Mouse (Mus musculus) macrophage (primary cell): ENCODE results near the gene Eva1c. TPM values are rescaled to one million over a fixed set of nuclear protein-coding genes. Genes with fewer than 3 reads are reported as not detected.

Experiments used
- H3K27ac ChIP-seq: fragments of 350-480 bp; formaldehyde crosslinking; 2 replicates; pipeline ENCODE4 v1.9.0; 2021
- H3K36me3 ChIP-seq: fragments of 350-480 bp; formaldehyde crosslinking; 2 replicates; pipeline ENCODE4 v1.9.0; 2021; ENCODE audit errors: inconsistent target
- H3K4me3 ChIP-seq: fragments of 350-480 bp; formaldehyde crosslinking; 2 replicates; pipeline ENCODE4 v1.9.0; 2021; ENCODE audit errors: inconsistent target
- H3K79me2 ChIP-seq: fragments of 350-480 bp; formaldehyde crosslinking; 2 replicates; pipeline ENCODE4 v1.9.0; 2021; ENCODE audit errors: inconsistent target
- WGBS: methylation state at CpG from one replicate; pipeline ENCODE4 v1.1.7; 2026; ENCODE audit warnings: inconsistent platforms; ENCODE audit not compliant: missing documents; 5-methylcytosine and 5-hydroxymethylcytosine counted together
- polyA plus RNA-seq: library from polyadenylated mRNA; stranded (reverse); fragments of 250-400 nt; gene quantifications from 3 replicates; pipeline ENCODE4 v1.2.4, GENCODE M21; 2018; ENCODE audit warnings: inconsistent platforms
- total RNA-seq, 78 experiments: library from RNA; depleted of rRNA; stranded (reverse); fragments of 250-400 nt; gene quantifications; 1 replicate in 9 of 78; 2 replicates in 24 of 78; 3 replicates in 43 of 78; 4 replicates in 2 of 78; pipeline ENCODE4 v1.2.4; 2018; ENCODE audit warnings: inconsistent platforms in 56 of 78

Eva1c gene
- under 1 TPM in 1 of 26 experiments, not detected in 25; 0.44 TPM for total RNA-seq (2018; cell fraction: chromatin; rRNA removed)
- total RNA-seq (2018; cell fraction: cytosol; rRNA removed): not detected
- not detected for total RNA-seq (2018; cell fraction: nucleus; rRNA removed)
- polyA plus RNA-seq: not detected in 3 replicates

DNA sequence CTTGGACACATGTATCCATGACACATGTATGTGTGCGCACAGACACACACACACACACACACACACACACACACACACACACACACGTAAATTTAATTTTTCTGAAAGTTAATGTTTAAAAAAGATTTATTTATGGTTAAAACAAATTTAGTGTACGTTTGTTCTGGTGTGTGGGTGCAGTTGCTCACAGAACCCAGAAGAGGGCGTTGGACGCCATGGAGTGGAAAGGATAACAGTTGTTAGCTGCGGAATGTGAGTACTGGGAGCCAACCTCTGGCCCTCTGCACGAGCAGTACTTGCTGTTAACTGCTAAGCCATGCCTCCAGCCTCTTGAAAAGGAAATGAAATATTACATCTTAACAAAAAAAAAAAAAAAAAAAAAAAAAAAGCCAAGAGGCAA lies at the start of gene Eva1c:
TSS of gene Eva1c (plus strand) at position 263 of the 400 bp plus-strand sequence.
- H3K36me3 ChIP-seq: no peaks in the 10 kb centered on the region
- H3K4me3 ChIP-seq: no peak within 1 kb of the TSS
- no peaks in the 10 kb centered on the region for H3K79me2 ChIP-seq
- WGBS: 81% methylated on average over 6 of the region's 7 CpGs
- H3K27ac ChIP-seq: no peak within 1 kb of the TSS

DNA sequence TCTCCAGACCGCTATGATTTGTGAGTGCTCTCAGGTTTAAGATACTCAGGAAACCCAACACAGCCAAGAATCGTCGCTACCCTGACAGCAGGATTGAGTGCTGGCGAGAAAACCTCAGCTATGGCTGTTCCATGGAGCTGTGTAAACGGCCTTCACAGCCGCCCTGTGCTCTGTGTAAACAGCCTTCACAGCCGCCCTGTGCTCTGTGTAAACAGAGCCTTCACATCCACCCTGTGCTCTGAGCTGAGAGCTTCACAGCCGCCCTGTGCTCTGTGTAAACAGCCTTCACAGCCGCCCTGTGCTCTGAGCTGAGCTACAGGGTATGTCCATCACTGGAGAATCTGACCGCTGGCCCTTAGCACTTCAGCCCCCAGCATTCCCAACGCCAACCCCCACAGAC lies 46.7 kb upstream of the Eva1c start:
- H3K36me3 ChIP-seq: peaks cover 85% of the 10 kb centered on the region
- 85% methylated on average over 11 of the region's 11 CpGs for WGBS
- no peak overlapping the region for H3K4me3 ChIP-seq
- no peak overlapping the region for H3K27ac ChIP-seq
- H3K79me2 ChIP-seq: no peaks in the 10 kb centered on the region

GRCm38 (mm10) chr16:90783302-90783701 lies 43.2 kb upstream of the Eva1c start:
- H3K27ac ChIP-seq: no peak overlapping the region

DNA sequence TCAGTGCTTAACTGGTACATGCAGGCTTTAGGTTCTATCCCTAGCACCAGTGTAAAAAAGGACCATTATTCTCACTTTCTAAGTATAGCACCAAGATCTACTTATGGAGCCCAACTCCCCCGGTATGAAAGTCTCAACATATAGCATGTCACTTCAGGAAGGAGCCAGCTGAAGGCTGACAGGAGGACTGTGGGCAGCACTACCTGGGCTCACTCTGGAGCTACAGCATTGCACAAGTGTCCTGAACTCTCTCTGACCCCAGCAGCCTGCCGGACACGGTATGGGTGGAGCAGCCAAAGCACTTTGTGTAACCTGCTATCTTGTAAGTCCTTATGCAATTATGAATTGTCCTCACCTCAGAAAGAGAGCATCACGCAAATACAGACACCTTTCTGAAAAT lies 41.3 kb upstream of the Eva1c start:
- Histone ChIP-seq H3K27ac (no peak overlapping the region), H3K4me3 (no peak overlapping the region), H3K79me2 (no peaks in the 10 kb centered on the region), H3K36me3 (peaks cover 86% of the 10 kb centered on the region)
- 88% methylated on average over 4 of the region's 4 CpGs for WGBS

More at GRCm38 (mm10) chr16:90783302-90783701, 43.2 kb upstream of the Eva1c start:
- 96% methylated on average over 11 of the region's 11 CpGs for whole genome bisulfite sequencing
- Histone ChIP-seq H3K79me2 (no peaks in the 10 kb centered on the region), H3K36me3 (peaks cover 89% of the 10 kb centered on the region), H3K4me3 (no peak overlapping the region)

GRCm38 (mm10) chr16:90788580-90788979 lies 37.9 kb upstream of the Eva1c start:
- Histone ChIP-seq H3K4me3 (no peak overlapping the region), H3K36me3 (peaks cover 90% of the 10 kb centered on the region), H3K79me2 (no peaks in the 10 kb centered on the region), H3K27ac (no peak overlapping the region)
- WGBS: 99% methylated on average over 6 of the region's 6 CpGs

- H3K4me3 ChIP-seq: no peak overlapping the region
- H3K79me2 ChIP-seq: no peaks in the 10 kb centered on the region
- no peak overlapping the region for H3K27ac ChIP-seq
- peaks cover 88% of the 10 kb centered on the region for H3K36me3 ChIP-seq
- 94% methylated on average over 6 of the region's 6 CpGs for WGBS
Observed at GRCm38 (mm10) chr16:90790946-90791345, 35.6 kb upstream of the Eva1c start.

GRCm38 (mm10) chr16:90792066-90792465 lies 34.5 kb upstream of the Eva1c start:
- no peaks in the 10 kb centered on the region for H3K79me2 ChIP-seq
- H3K4me3 ChIP-seq: no peak overlapping the region
- peaks cover 86% of the 10 kb centered on the region for H3K36me3 ChIP-seq
- H3K27ac ChIP-seq: no peak overlapping the region
- 97% methylated on average over 5 of the region's 5 CpGs for WGBS

- no peak overlapping the region for H3K4me3 ChIP-seq
- no peaks in the 10 kb centered on the region for H3K79me2 ChIP-seq
- H3K27ac ChIP-seq: no peak overlapping the region
- peaks cover 86% of the 10 kb centered on the region for H3K36me3 ChIP-seq
- 95% methylated on average over 3 of the region's 3 CpGs for WGBS
Observed at GRCm38 (mm10) chr16:90792500-90792899, 34.0 kb upstream of the Eva1c start.

- H3K79me2 ChIP-seq: no peaks in the 10 kb centered on the region
- H3K4me3 ChIP-seq: no peak overlapping the region
- peaks cover 87% of the 10 kb centered on the region for H3K36me3 ChIP-seq
- H3K27ac ChIP-seq: no peak overlapping the region
Observed at GRCm38 (mm10) chr16:90794708-90795107, 31.8 kb upstream of the Eva1c start.

DNA sequence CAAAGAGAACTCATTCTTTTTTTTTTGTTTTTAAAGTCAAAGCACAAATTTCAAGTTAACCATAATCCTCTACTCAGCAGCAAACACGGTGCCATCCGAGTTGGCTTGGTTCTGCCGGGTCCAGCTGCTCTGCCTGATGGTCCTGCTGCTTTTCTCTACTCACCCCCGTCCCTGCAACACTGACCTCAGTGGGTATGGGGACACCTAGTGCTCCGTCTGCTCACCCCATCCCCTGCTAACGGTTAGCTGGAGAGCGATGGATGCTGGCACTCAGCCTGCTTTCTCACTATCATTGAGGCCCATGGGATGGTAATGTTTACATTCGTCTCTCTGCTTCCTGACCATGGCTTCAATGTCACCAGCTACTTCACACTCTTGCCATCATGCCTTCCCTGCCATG lies 28.1 kb upstream of the Eva1c start:
- Histone ChIP-seq H3K4me3 (no peak overlapping the region), H3K36me3 (peaks cover 63% of the 10 kb centered on the region), H3K27ac (no peak overlapping the region), H3K79me2 (no peaks in the 10 kb centered on the region)
- 95% methylated on average over 8 of the region's 8 CpGs for WGBS

GRCm38 (mm10) chr16:90798848-90799247 lies 27.7 kb upstream of the Eva1c start:
- 89% methylated on average over 5 of the region's 5 CpGs for WGBS
- Histone ChIP-seq H3K79me2 (no peaks in the 10 kb centered on the region), H3K4me3 (no peak overlapping the region), H3K36me3 (peaks cover 64% of the 10 kb centered on the region), H3K27ac (no peak overlapping the region)

GRCm38 (mm10) chr16:90799840-90800239 lies 26.7 kb upstream of the Eva1c start:
- H3K4me3 ChIP-seq: no peak overlapping the region
- peaks cover 69% of the 10 kb centered on the region for H3K36me3 ChIP-seq
- no peak overlapping the region for H3K27ac ChIP-seq
- 96% methylated on average over 10 of the region's 10 CpGs for WGBS
- no peaks in the 10 kb centered on the region for H3K79me2 ChIP-seq

- no peak overlapping the region for H3K27ac ChIP-seq
- WGBS: 93% methylated on average over 5 of the region's 5 CpGs
- peaks cover 58% of the 10 kb centered on the region for H3K36me3 ChIP-seq
- H3K79me2 ChIP-seq: no peaks in the 10 kb centered on the region
- H3K4me3 ChIP-seq: no peak overlapping the region
Observed at GRCm38 (mm10) chr16:90801251-90801650, 25.3 kb upstream of the Eva1c start.

DNA sequence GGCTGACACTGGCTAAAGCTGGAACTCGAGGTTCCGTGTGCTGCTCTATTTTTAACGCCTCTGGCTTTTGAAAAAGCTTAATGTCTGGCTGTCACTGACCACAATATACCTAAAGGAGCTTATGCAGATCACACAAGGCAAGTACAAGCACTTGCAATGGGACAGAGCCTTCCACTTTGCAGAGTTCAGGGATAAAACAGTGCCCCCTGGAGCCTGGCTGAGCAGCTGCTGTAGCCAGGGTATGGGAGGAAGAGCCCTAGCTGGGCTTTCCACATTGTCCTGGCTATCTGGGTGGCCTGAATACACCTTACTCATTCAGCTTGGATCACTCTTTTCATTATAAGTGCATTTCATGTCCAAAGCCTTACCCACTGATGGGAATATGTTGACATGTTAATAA lies 24.6 kb upstream of the Eva1c start:
- H3K4me3 ChIP-seq: no peak overlapping the region
- no peak overlapping the region for H3K27ac ChIP-seq
- peaks cover 53% of the 10 kb centered on the region for H3K36me3 ChIP-seq
- WGBS: 95% methylated on average over 3 of the region's 3 CpGs
- H3K79me2 ChIP-seq: no peaks in the 10 kb centered on the region

DNA sequence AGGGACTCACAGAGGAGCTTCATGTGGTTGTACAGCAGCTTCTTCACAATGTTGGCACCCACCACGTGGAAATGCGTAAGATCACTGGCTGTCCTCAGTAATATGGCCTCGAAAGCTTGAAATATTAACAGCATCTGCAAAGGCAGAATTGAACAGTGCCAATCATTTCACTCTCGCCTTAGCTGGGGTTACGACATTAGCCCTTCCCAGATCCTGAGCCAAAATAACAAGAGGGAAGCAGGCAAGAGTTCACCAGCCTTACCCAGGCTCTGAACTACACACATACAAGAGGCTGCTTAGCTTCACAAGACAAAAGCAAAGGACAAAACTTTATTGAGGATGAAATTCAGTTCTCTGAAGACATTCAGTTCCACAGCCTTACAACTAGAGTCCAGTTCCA lies 22.1 kb upstream of the Eva1c start:
- peaks cover 29% of the 10 kb centered on the region for H3K36me3 ChIP-seq
- H3K79me2 ChIP-seq: peaks cover 25% of the 10 kb centered on the region; the same call in 1 of the 2 replicates
- 88% methylated on average over 3 of the region's 5 CpGs for WGBS

More for the DNA sequence above, 22.1 kb upstream of the Eva1c start:
- no peak overlapping the region for H3K4me3 ChIP-seq
- no peak overlapping the region for H3K27ac ChIP-seq
